Mouse (Mus musculus) lung, postnatal 0 days (tissue): ENCODE results near the gene Mkrn2. TPM values are rescaled to one million over a fixed set of nuclear protein-coding genes. Genes with fewer than 3 reads are reported as not detected.

Source experiments
- ATAC-seq: fragments of 200-750 bp; cut with Nextera tagmentation; 2 replicates; pipeline ENCODE4 v1.8.0; 2017; ENCODE audit warnings: moderate library complexity
- DNase-seq: peaks from one replicate; pipeline ENCODE4 v3.0.0-alpha.2; 2016; ENCODE audit warnings: low spot score
- H3K27ac ChIP-seq: fragments of 300-500 bp; sonication (generic); 2 replicates; pipeline ENCODE4 v1.5.1; 2014; ENCODE audit warnings: antibody characterized with exemption, mild to moderate bottlenecking, low read length, mixed read lengths
- H3K27me3 ChIP-seq: fragments of 300-500 bp; sonication (generic); replicated peaks from 2 replicates; pipeline ENCODE4 v1.6.1; 2014; ENCODE audit warnings: low read length, mixed read lengths; ENCODE audit not compliant: insufficient read depth
- H3K36me3 ChIP-seq: fragments of 300-500 bp; sonication (generic); 2 replicates; pipeline ENCODE4 v1.6.1; 2014; ENCODE audit warnings: low read length, mixed read lengths; ENCODE audit not compliant: insufficient read depth
- H3K4me1 ChIP-seq: fragments of 300-500 bp; sonication (generic); 2 replicates; pipeline ENCODE4 v1.6.1; 2014; ENCODE audit warnings: antibody characterized with exemption, low read depth, low read length, mixed read lengths; ENCODE audit not compliant: insufficient read depth
- H3K4me2 ChIP-seq: fragments of 300-500 bp; sonication (generic); replicated peaks from 2 replicates; pipeline ENCODE4 v1.6.1; 2014; ENCODE audit warnings: low read depth, mild to moderate bottlenecking, low read length, moderate library complexity, mixed read lengths
- H3K4me3 ChIP-seq: fragments of 300-500 bp; sonication (generic); 2 replicates; pipeline ENCODE4 v1.5.1; 2014; ENCODE audit warnings: low read depth, low read length
- H3K9ac ChIP-seq: fragments of 300-500 bp; sonication (generic); replicated peaks from 2 replicates; pipeline ENCODE4 v1.6.1; 2014; ENCODE audit warnings: low read depth, mild to moderate bottlenecking
- H3K9me3 ChIP-seq: fragments of 300-500 bp; sonication (generic); 2 replicates; pipeline ENCODE4 v1.6.1; 2016; ENCODE audit warnings: low read length, mixed read lengths
- CTCF ChIP-seq: IDR thresholded peaks from 2 replicates; pipeline ENCODE4 v1.5.1; 2016; ENCODE audit warnings: antibody characterized with exemption, mild to moderate bottlenecking
- EP300 ChIP-seq: IDR thresholded peaks from 2 replicates; pipeline ENCODE4 v1.6.1; 2016; ENCODE audit warnings: antibody characterized with exemption, mild to moderate bottlenecking, control low read depth
- WGBS: fragments of 180-500 bp; shearing (Covaris S2); extraction: QIAGEN DNeasy Blood & Tissue Kit; methylation state at CpG from one replicate; pipeline ENCODE4 v1.1.7; 2014; 5-methylcytosine and 5-hydroxymethylcytosine counted together
- polyA plus RNA-seq: library from polyadenylated mRNA; unstranded; fragments of >200 nt; fragmentation: Nextera tagmentation; extraction: Ambion mirVana; gene quantifications from 2 replicates; pipeline ENCODE4 v1.2.1, GENCODE M21; 2015

The Mkrn2 gene
- polyA plus RNA-seq, 1 experiment from 2014 or later = 18.8 TPM

- H3K27ac ChIP-seq = peak overlapping the region; percentile 26; the same call in 1 of the 2 replicates
- peak; percentile 22 for DNase-seq
- H3K4me3 ChIP-seq = no peak overlapping the region
- no peak for ATAC-seq
- H3K4me2 ChIP-seq = no peak overlapping the region
- H3K27me3 ChIP-seq = no peaks in the 10 kb centered on the region
- no peaks in the 10 kb centered on the region for H3K9me3 ChIP-seq
- TF ChIP-seq EP300 (no peak), CTCF (no peak)
- 41% methylated on average over 1 of the region's 1 CpGs for WGBS
- peaks cover 21% of the 10 kb centered on the region; the same call in 1 of the 2 replicates for H3K4me1 ChIP-seq
- H3K9ac ChIP-seq = no peak overlapping the region
- no peaks in the 10 kb centered on the region for H3K36me3 ChIP-seq
These were observed 48.2 kb downstream of the Mkrn2 start for GRCm38 (mm10) chr6:115649792-115650365.

GRCm38 (mm10) chr6:115650476-115651427 is 49.0 kb downstream of the Mkrn2 start:
- peak overlapping the region; percentile 2; the same call in 1 of the 2 replicates for H3K27ac ChIP-seq
- no peaks in the 10 kb centered on the region for H3K27me3 ChIP-seq
- H3K36me3 ChIP-seq = no peaks in the 10 kb centered on the region
- no peak overlapping the region for H3K4me3 ChIP-seq
- ATAC-seq = peak; percentile 65
- no peak overlapping the region for H3K4me2 ChIP-seq
- H3K9ac ChIP-seq = no peak overlapping the region
- peaks cover 21% of the 10 kb centered on the region; the same call in 1 of the 2 replicates for H3K4me1 ChIP-seq
- 43% methylated on average over 5 of the region's 5 CpGs for WGBS
- TF ChIP-seq EP300 (no peak), CTCF (no peak)
- peak; percentile 50 for DNase-seq
- H3K9me3 ChIP-seq = no peaks in the 10 kb centered on the region

- no peak for TF ChIP-seq CTCF
- TF ChIP-seq EP300 = no peak
- Histone ChIP-seq H3K27ac (no peak overlapping the region), H3K4me3 (no peak overlapping the region), H3K4me2 (no peak overlapping the region), H3K4me1 (peaks cover 21% of the 10 kb centered on the region; the same call in 1 of the 2 replicates), H3K36me3 (no peaks in the 10 kb centered on the region), H3K9me3 (no peaks in the 10 kb centered on the region), H3K9ac (no peak overlapping the region), H3K27me3 (no peaks in the 10 kb centered on the region)
- DNase-seq (no peak), ATAC-seq (no peak)
These were observed 50.0 kb downstream of the Mkrn2 start for GRCm38 (mm10) chr6:115651719-115652118.

- H3K4me3 ChIP-seq = no peak overlapping the region
- no peaks in the 10 kb centered on the region for H3K27me3 ChIP-seq
- H3K4me1 ChIP-seq = peaks cover 11% of the 10 kb centered on the region; the same call in 1 of the 2 replicates
- H3K9ac ChIP-seq = no peak overlapping the region
- WGBS = 30% methylated on average over 2 of the region's 2 CpGs
- no peaks in the 10 kb centered on the region for H3K9me3 ChIP-seq
- no peaks in the 10 kb centered on the region for H3K36me3 ChIP-seq
- no peak for TF ChIP-seq EP300
- no peak for TF ChIP-seq CTCF
- no peak for ATAC-seq
- no peak overlapping the region for H3K4me2 ChIP-seq
- H3K27ac ChIP-seq = no peak overlapping the region
- DNase-seq = no peak
These were observed 52.2 kb downstream of the Mkrn2 start for GRCm38 (mm10) chr6:115653939-115654338.

- no peaks in the 10 kb centered on the region for H3K4me1 ChIP-seq
- no peaks in the 10 kb centered on the region for H3K36me3 ChIP-seq
- H3K4me2 ChIP-seq = no peak overlapping the region
- TF ChIP-seq EP300 (no peak), CTCF (no peak)
- no peak for DNase-seq
- ATAC-seq = no peak
- no peaks in the 10 kb centered on the region for H3K27me3 ChIP-seq
- no peaks in the 10 kb centered on the region for H3K9me3 ChIP-seq
- no peak overlapping the region for H3K9ac ChIP-seq
- no peak overlapping the region for H3K27ac ChIP-seq
- H3K4me3 ChIP-seq = no peak overlapping the region
These were observed 57.1 kb downstream of the Mkrn2 start for GRCm38 (mm10) chr6:115658802-115659201.

GRCm38 (mm10) chr6:115664268-115664667 is 62.6 kb downstream of the Mkrn2 start:
- DNase-seq (no peak), ATAC-seq (no peak)
- no peak overlapping the region for H3K27ac ChIP-seq
- WGBS = 72% methylated on average over 3 of the region's 3 CpGs
- H3K36me3 ChIP-seq = no peaks in the 10 kb centered on the region
- H3K4me3 ChIP-seq = no peak overlapping the region
- 0 out of 2 replicates have a peak, but pooled peaks cover 4% of the 10 kb centered on the region for H3K4me1 ChIP-seq
- no peak for TF ChIP-seq EP300
- TF ChIP-seq CTCF = no peak
- no peaks in the 10 kb centered on the region for H3K27me3 ChIP-seq
- H3K4me2 ChIP-seq = no peak overlapping the region
- no peak overlapping the region for H3K9ac ChIP-seq
- H3K9me3 ChIP-seq = no peaks in the 10 kb centered on the region
